Mouse (Mus musculus) MEL (cell line): ENCODE measurements at regions not wholly inside any gene's neighbourhood (a gene's known extent, or its start where the extent isn't known, plus 50 kb on each side); places are given as distances from the start of the nearest gene placed in this dataset.

Experiments
- DNase-seq: peaks from one replicate; pipeline ENCODE4 v3.0.0; 2011; ENCODE audit warnings: low read depth, low spot score
- H3K27ac ChIP-seq: 2 replicates; pipeline ENCODE4 v1.5.1; 2012; ENCODE audit warnings: low read depth, mild to moderate bottlenecking, control low read depth, low read length, moderate library complexity; ENCODE audit not compliant: control insufficient read depth
- H3K27me3 ChIP-seq, 2 experiments: fragments of 150-350 bp in 1 of 2; sonication (generic) in 1 of 2; 2 replicates each; pipeline ENCODE4 v1.6.1; 2012; ENCODE audit warnings: low read length in 2 of 2, mild to moderate bottlenecking in 2 of 2, improper control_type of control experiment in 1 of 2, moderate library complexity in 1 of 2; ENCODE audit not compliant: insufficient read depth in 2 of 2, control insufficient read depth in 1 of 2
- H3K36me3 ChIP-seq, 2 experiments: 2 replicates each; pipeline ENCODE4 v1.6.1; 2012 to 2014; ENCODE audit warnings: low read length in 2 of 2, improper control_type of control experiment in 1 of 2, inconsistent platforms in 1 of 2, mild to moderate bottlenecking in 1 of 2; ENCODE audit not compliant: insufficient read depth in 2 of 2, control insufficient read depth in 1 of 2
- H3K4me1 ChIP-seq, 2 experiments: fragments of 150-350 bp in 1 of 2; sonication (generic) in 1 of 2; 2 replicates each; pipeline ENCODE4 v1.6.1; 2012; ENCODE audit warnings: low read length in 2 of 2, improper control_type of control experiment in 1 of 2, mild to moderate bottlenecking in 1 of 2; ENCODE audit not compliant: insufficient read depth in 2 of 2, control insufficient read depth in 1 of 2
- H3K4me3 ChIP-seq, 2 experiments: fragments of 150-350 bp in 1 of 2; sonication (generic) in 1 of 2; 2 replicates each; pipeline ENCODE4 v1.5.1; 2012; ENCODE audit warnings: low read depth in 2 of 2, low read length in 2 of 2, mild to moderate bottlenecking in 2 of 2, moderate library complexity in 2 of 2, control low read depth in 1 of 2, improper control_type of control experiment in 1 of 2; ENCODE audit not compliant: control insufficient read depth in 1 of 2, insufficient read depth in 1 of 2
- H3K79me2 ChIP-seq: 2 replicates; pipeline ENCODE4 v1.6.1; 2012; ENCODE audit warnings: mild to moderate bottlenecking, low read length, moderate library complexity; ENCODE audit not compliant: control insufficient read depth, poor library complexity, insufficient read depth
- H3K9ac ChIP-seq: 2 replicates; pipeline ENCODE4 v1.6.1; 2012; ENCODE audit warnings: low read depth, mild to moderate bottlenecking, control low read depth, low read length, moderate library complexity; ENCODE audit not compliant: control insufficient read depth, poor library complexity, severe bottlenecking
- H3K9me3 ChIP-seq: fragments of 150-350 bp; sonication (generic); replicated peaks from 2 replicates; pipeline ENCODE4 v1.6.1; 2012; ENCODE audit warnings: mild to moderate bottlenecking, low read length, improper control_type of control experiment, moderate library complexity; ENCODE audit not compliant: insufficient read depth
- BHLHE40 ChIP-seq: IDR thresholded peaks from 2 replicates; pipeline ENCODE4 v1.6.1; 2012; ENCODE audit warnings: low read depth, mild to moderate bottlenecking, inconsistent platforms, low read length, improper control_type of control experiment, borderline replicate concordance
- CTCF ChIP-seq, 3 experiments: IDR thresholded peaks in 2 of 3; conservative IDR thresholded peaks in 1 of 3; 2 replicates each; pipeline ENCODE4 v1.5.1; 2011 to 2012; ENCODE audit warnings: low read length in 3 of 3, low read depth in 2 of 3, mild to moderate bottlenecking in 2 of 3, improper control_type of control experiment in 1 of 3, inconsistent platforms in 1 of 3, mixed read lengths in 1 of 3, moderate library complexity in 1 of 3; ENCODE audit not compliant: control insufficient read depth in 1 of 3, insufficient read depth in 1 of 3, poor library complexity in 1 of 3, severe bottlenecking in 1 of 3
- E2F4 ChIP-seq: IDR thresholded peaks from 2 replicates; pipeline ENCODE4 v1.6.1; 2011; ENCODE audit warnings: low read depth, low read length, improper control_type of control experiment, borderline replicate concordance
- ELF1 ChIP-seq: IDR thresholded peaks from 2 replicates; pipeline ENCODE4 v1.6.1; 2014; ENCODE audit warnings: low read depth, mild to moderate bottlenecking, inconsistent platforms, low read length, improper control_type of control experiment, moderate library complexity
- ETS1 ChIP-seq: IDR thresholded peaks from 2 replicates; pipeline ENCODE4 v1.6.1; 2012; ENCODE audit warnings: low read depth, mild to moderate bottlenecking, inconsistent platforms, low read length, improper control_type of control experiment, moderate library complexity
- GABPA ChIP-seq: IDR thresholded peaks from 2 replicates; pipeline ENCODE4 v1.6.1; 2012; ENCODE audit warnings: low read depth, mild to moderate bottlenecking, inconsistent platforms, low read length, improper control_type of control experiment, moderate library complexity
- GATA1 ChIP-seq: IDR thresholded peaks from 2 replicates; pipeline ENCODE4 v1.6.1; 2011; ENCODE audit warnings: low read depth, low read length, improper control_type of control experiment
- HCFC1 ChIP-seq: IDR thresholded peaks from 2 replicates; pipeline ENCODE4 v1.6.1; 2012; ENCODE audit warnings: low read depth, mild to moderate bottlenecking, inconsistent platforms, low read length, improper control_type of control experiment, moderate library complexity
- JUND ChIP-seq: IDR thresholded peaks from 2 replicates; pipeline ENCODE4 v1.6.1; 2011; ENCODE audit warnings: low read depth, mild to moderate bottlenecking, improper control_type of control experiment, low read length
- KAT2A ChIP-seq: conservative IDR thresholded peaks from 2 replicates; pipeline ENCODE4 v1.6.1; 2012; ENCODE audit warnings: low read depth, low read length, improper control_type of control experiment, inconsistent platforms
- MAFK ChIP-seq: IDR thresholded peaks from 2 replicates; pipeline ENCODE4 v1.6.1; 2011; ENCODE audit warnings: low read depth, mild to moderate bottlenecking, low read length, improper control_type of control experiment, borderline replicate concordance
- MAX ChIP-seq: IDR thresholded peaks from 2 replicates; pipeline ENCODE4 v1.6.1; 2011; ENCODE audit warnings: low read length, improper control_type of control experiment
- MEF2A ChIP-seq: IDR thresholded peaks from 2 replicates; pipeline ENCODE4 v1.6.1; 2014; ENCODE audit warnings: low read depth, mild to moderate bottlenecking, inconsistent platforms, low read length, improper control_type of control experiment; ENCODE audit not compliant: poor library complexity, insufficient replicate concordance, severe bottlenecking; ENCODE audit errors: extremely low read depth
- MYB ChIP-seq: IDR thresholded peaks from 2 replicates; pipeline ENCODE4 v1.6.1; 2011; ENCODE audit warnings: mild to moderate bottlenecking, low read depth, low read length, improper control_type of control experiment
- NELFE ChIP-seq: IDR thresholded peaks from 2 replicates; pipeline ENCODE4 v1.6.1; 2011; ENCODE audit warnings: low read depth, low read length, improper control_type of control experiment
- NRF1 ChIP-seq: IDR thresholded peaks from 2 replicates; pipeline ENCODE4 v1.6.1; 2014; ENCODE audit warnings: low read depth, mild to moderate bottlenecking, inconsistent platforms, low read length, improper control_type of control experiment, moderate library complexity; ENCODE audit not compliant: poor library complexity, insufficient read depth, severe bottlenecking
- RAD21 ChIP-seq: IDR thresholded peaks from 2 replicates; pipeline ENCODE4 v1.6.1; 2011; ENCODE audit warnings: mild to moderate bottlenecking, low read depth, low read length, improper control_type of control experiment
- SIN3A ChIP-seq: IDR thresholded peaks from 2 replicates; pipeline ENCODE4 v1.6.1; 2012; ENCODE audit warnings: low read length, improper control_type of control experiment, inconsistent platforms
- SMC3 ChIP-seq: IDR thresholded peaks from 2 replicates; pipeline ENCODE4 v1.6.1; 2011; ENCODE audit warnings: low read depth, low read length, improper control_type of control experiment
- TAL1 ChIP-seq: IDR thresholded peaks from 2 replicates; pipeline ENCODE4 v1.6.1; 2012; ENCODE audit warnings: mild to moderate bottlenecking, inconsistent platforms, low read length, moderate library complexity, mixed read lengths
- TBP ChIP-seq: IDR thresholded peaks from 2 replicates; pipeline ENCODE4 v1.8.0; 2011; ENCODE audit warnings: low read depth, low read length, improper control_type of control experiment
- UBTF ChIP-seq: IDR thresholded peaks from 2 replicates; pipeline ENCODE4 v1.6.1; 2012; ENCODE audit warnings: low read depth, mild to moderate bottlenecking, inconsistent platforms, low read length, improper control_type of control experiment, moderate library complexity, borderline replicate concordance; ENCODE audit not compliant: insufficient read depth
- USF1 ChIP-seq: IDR thresholded peaks from 2 replicates; pipeline ENCODE4 v1.6.1; 2014; ENCODE audit warnings: low read depth, mild to moderate bottlenecking, inconsistent platforms, low read length, improper control_type of control experiment, moderate library complexity
- USF2 ChIP-seq, 2 experiments: IDR thresholded peaks; 2 replicates each; pipeline ENCODE4 v1.6.1; 2011 to 2012; ENCODE audit warnings: improper control_type of control experiment in 2 of 2, low read length in 2 of 2, borderline replicate concordance in 1 of 2, inconsistent platforms in 1 of 2, low read depth in 1 of 2, mild to moderate bottlenecking in 1 of 2; ENCODE audit not compliant: insufficient read depth in 1 of 2
- ZC3H11A ChIP-seq: IDR thresholded peaks from 2 replicates; pipeline ENCODE4 v1.6.1; 2012; ENCODE audit warnings: low read depth, mild to moderate bottlenecking, inconsistent platforms, low read length, improper control_type of control experiment
- ZKSCAN1 ChIP-seq: IDR thresholded peaks from 2 replicates; pipeline ENCODE4 v1.6.1; 2012; ENCODE audit warnings: low read depth, mild to moderate bottlenecking, inconsistent platforms, low read length, improper control_type of control experiment, moderate library complexity
- ZMIZ1 ChIP-seq: IDR thresholded peaks from 2 replicates; pipeline ENCODE4 v1.6.1; 2012; ENCODE audit warnings: low read depth, mild to moderate bottlenecking, inconsistent platforms, low read length, improper control_type of control experiment, moderate library complexity
- ZNF384 ChIP-seq: IDR thresholded peaks from 2 replicates; pipeline ENCODE4 v1.6.1; 2012; ENCODE audit warnings: low read depth, mild to moderate bottlenecking, inconsistent platforms, low read length, improper control_type of control experiment

DNA sequence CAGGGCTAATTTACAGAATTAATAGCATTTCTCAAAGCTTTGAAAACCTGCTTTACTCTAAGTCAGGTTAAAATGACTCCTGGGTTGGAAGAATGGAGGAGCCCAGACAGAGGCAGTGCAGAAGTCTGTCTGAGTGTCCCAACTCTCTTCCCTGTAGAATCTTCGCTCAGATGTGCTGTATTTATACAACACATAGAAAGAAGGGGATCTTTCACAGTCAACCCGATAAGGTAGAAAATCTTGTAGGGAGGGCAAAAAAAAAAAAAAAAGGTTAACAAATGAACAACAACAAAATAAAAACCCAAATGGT lies 134.8 kb upstream of the Ralgapa2 start:
- Histone ChIP-seq H3K9ac (no peak overlapping the region), H3K79me2 (no peaks in the 10 kb centered on the region), H3K27me3 (no peaks in the 10 kb centered on the region), H3K4me1 (no peaks in the 10 kb centered on the region), H3K4me3 (no peak overlapping the region), H3K27ac (no peak overlapping the region), H3K36me3 (no peaks in the 10 kb centered on the region), H3K9me3 (no peaks in the 10 kb centered on the region)
- TF ChIP-seq E2F4 (no peak), UBTF (no peak), ZKSCAN1 (no peak), ZC3H11A (no peak), TBP (no peak), MEF2A (no peak), MAX (no peak), MYB (no peak)
- DNase-seq = no peak

- H3K9me3 ChIP-seq = no peaks in the 10 kb centered on the region
Observed at GRCm38 (mm10) chr2:146661346-146661745, 149.2 kb upstream of the Ralgapa2 start.

DNA sequence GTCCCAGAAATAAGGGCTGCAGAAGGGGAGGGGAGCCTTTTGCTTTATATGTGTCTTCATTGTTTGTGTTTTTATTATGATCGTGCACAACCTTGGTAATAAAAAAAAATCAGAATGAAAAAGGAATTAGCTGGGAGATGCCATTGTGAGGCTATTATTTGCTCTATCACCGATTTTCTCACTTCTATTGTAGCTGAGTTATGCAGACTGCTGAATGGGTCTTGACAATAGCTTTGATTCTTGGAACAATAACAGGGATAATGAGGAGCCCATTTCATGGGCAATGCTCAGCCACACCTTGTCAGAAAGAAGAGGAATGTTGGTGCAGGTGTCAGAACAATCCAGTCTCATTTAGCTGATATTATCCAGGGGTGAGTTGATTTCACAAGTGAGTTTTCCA lies 160.6 kb upstream of the Ralgapa2 start:
- no peak overlapping the region for H3K4me3 ChIP-seq
- no peak overlapping the region for H3K27ac ChIP-seq
- TF ChIP-seq CTCF (IDR thresholded peaks at IDR 0.05 in 2 of 3, conservative IDR thresholded peaks at IDR 0.05 in 1 of 3; ENCODE audit: control insufficient read depth in 1 of 3, insufficient read depth in 1 of 3, low read depth in 2 of 3, low read length in 3 of 3, poor library complexity in 1 of 3, severe bottlenecking in 1 of 3) (no peak), GABPA (no peak), NELFE (no peak), SIN3A (no peak)
- TF ChIP-seq, all 39 proteins: peak for 0
- Histone ChIP-seq H3K36me3 (no peaks in the 10 kb centered on the region), H3K9me3 (no peaks in the 10 kb centered on the region), H3K9ac (no peak overlapping the region), H3K79me2 (no peaks in the 10 kb centered on the region), H3K27me3 (no peaks in the 10 kb centered on the region; a peak in 1 of 4 replicates), H3K4me1 (no peaks in the 10 kb centered on the region)
- no peak for DNase-seq

More at GRCm38 (mm10) chr2:146661346-146661745, 149.2 kb upstream of the Ralgapa2 start:
- H3K79me2 ChIP-seq = no peaks in the 10 kb centered on the region
- DNase-seq = no peak
- H3K9ac ChIP-seq = no peak overlapping the region
- no peaks in the 10 kb centered on the region; a peak in 1 of 4 replicates for H3K27me3 ChIP-seq
- TF ChIP-seq E2F4 = no peak
- no peak for TF ChIP-seq SMC3
- no peak for TF ChIP-seq GATA1
- TF ChIP-seq NRF1 = no peak
- TF ChIP-seq ELF1 = no peak
- TF ChIP-seq HCFC1 = no peak
- no peak for TF ChIP-seq BHLHE40
- TF ChIP-seq TAL1 = no peak
- TF ChIP-seq JUND = no peak
- no peak for TF ChIP-seq MEF2A
- TF ChIP-seq ZMIZ1 = no peak
- no peak for TF ChIP-seq ZNF384
- no peak for TF ChIP-seq USF2 (IDR thresholded peaks at IDR 0.05; ENCODE audit: borderline replicate concordance in 1 of 2, insufficient read depth in 1 of 2, low read depth in 1 of 2, low read length in 2 of 2)
- no peak for TF ChIP-seq UBTF
- no peak for TF ChIP-seq ETS1
- no peak for TF ChIP-seq RAD21
- no peak for TF ChIP-seq KAT2A
- TF ChIP-seq ZKSCAN1 = no peak
- TF ChIP-seq USF1 = no peak
- no peak for TF ChIP-seq MAFK
- TF ChIP-seq, all 39 proteins: peak for 0
- no peak overlapping the region for H3K4me3 ChIP-seq
- no peak overlapping the region for H3K27ac ChIP-seq
- no peaks in the 10 kb centered on the region for H3K36me3 ChIP-seq
- no peaks in the 10 kb centered on the region for H3K4me1 ChIP-seq
